Mouse (Mus musculus): Measurements from ENCODE around the gene AC109138.7. TPM values are rescaled to one million over a fixed set of nuclear protein-coding genes. Genes with fewer than 3 reads are reported as not detected.

The AC109138.7 gene
- total RNA-seq, 2 experiments from 2014 or later, result not detected

- Histone ChIP-seq H3K27ac (peak overlapping the region; percentile 86), H3K4me3 (no peak overlapping the region)
- no peak for DNase-seq (ENCODE audit: low spot score in 2 of 2)
- no peak for TF ChIP-seq CTCF (conservative IDR thresholded peaks at IDR 0.05)
Observed at GRCm38 (mm10) chr19:4183689-4184088, 30.5 kb upstream of the AC109138.7 start.

- DNase-seq (ENCODE audit: low spot score in 2 of 2), result no peak
- TF ChIP-seq CTCF (conservative IDR thresholded peaks at IDR 0.05), result no peak
- no peak overlapping the region for H3K4me3 ChIP-seq
- H3K27ac ChIP-seq, result peak overlapping the region; percentile 86; the same call in 1 of the 2 replicates
Observed at GRCm38 (mm10) chr19:4184976-4185975, 28.9 kb upstream of the AC109138.7 start.

GRCm38 (mm10) chr19:4187303-4187702, 26.9 kb upstream of the AC109138.7 start:
- TF ChIP-seq CTCF (conservative IDR thresholded peaks at IDR 0.05), result no peak
- no peak for DNase-seq (ENCODE audit: low spot score in 2 of 2)
- Histone ChIP-seq H3K4me3 (no peak overlapping the region), H3K27ac (no peak overlapping the region)

- TF ChIP-seq CTCF (conservative IDR thresholded peaks at IDR 0.05), result no peak
Observed at GRCm38 (mm10) chr19:4189051-4189620, 25.0 kb upstream of the AC109138.7 start.

GRCm38 (mm10) chr19:4190831-4191334, 23.3 kb upstream of the AC109138.7 start, which contains the start of gene Tbc1d10c:
Gene Tbc1d10c, minus strand, starts transcription at chr19:4191284.
- Histone ChIP-seq H3K4me3 (peak within 1 kb of the TSS; percentile 88), H3K27ac (peak within 1 kb of the TSS; percentile 99)
- no peak for TF ChIP-seq CTCF (conservative IDR thresholded peaks at IDR 0.05)
- no peak for DNase-seq (ENCODE audit: low spot score in 2 of 2)

More at GRCm38 (mm10) chr19:4189051-4189620, 25.0 kb upstream of the AC109138.7 start:
- DNase-seq (ENCODE audit: low spot score in 2 of 2), result no peak
- Histone ChIP-seq H3K27ac (no peak overlapping the region), H3K4me3 (no peak overlapping the region)

- peak; percentile 92 to 96 for DNase-seq (ENCODE audit: low spot score in 2 of 2)
- Histone ChIP-seq H3K4me3 (peak within 1 kb of the TSS; percentile 88), H3K27ac (peak within 1 kb of the TSS; percentile 99)
- TF ChIP-seq CTCF (conservative IDR thresholded peaks at IDR 0.05), result peak; percentile 86
Observed at GRCm38 (mm10) chr19:4191528-4192250, 22.5 kb upstream of the AC109138.7 start, which contains the start of gene Ppp1ca. Gene Ppp1ca, plus strand, starts transcription at chr19:4192065.

- Histone ChIP-seq H3K4me3 (peak overlapping the region; percentile 88), H3K27ac (peak overlapping the region; percentile 99)
- no peak for DNase-seq (ENCODE audit: low spot score in 2 of 2)
- TF ChIP-seq CTCF (conservative IDR thresholded peaks at IDR 0.05), result no peak
Observed at GRCm38 (mm10) chr19:4192251-4192985, 21.7 kb upstream of the AC109138.7 start.

- peak overlapping the region; percentile 99 for H3K27ac ChIP-seq
- no peak for TF ChIP-seq CTCF (conservative IDR thresholded peaks at IDR 0.05)
Observed at GRCm38 (mm10) chr19:4193129-4193528, 21.0 kb upstream of the AC109138.7 start.

GRCm38 (mm10) chr19:4194021-4194724, 20.0 kb upstream of the AC109138.7 start:
- TF ChIP-seq CTCF (conservative IDR thresholded peaks at IDR 0.05), result no peak
- Histone ChIP-seq H3K4me3 (no peak overlapping the region), H3K27ac (no peak overlapping the region)
- DNase-seq (ENCODE audit: low spot score in 2 of 2), result no peak

More at GRCm38 (mm10) chr19:4193129-4193528, 21.0 kb upstream of the AC109138.7 start:
- no peak for DNase-seq (ENCODE audit: low spot score in 2 of 2)
- peak overlapping the region; percentile 88 for H3K4me3 ChIP-seq

GRCm38 (mm10) chr19:4194776-4195650, 19.1 kb upstream of the AC109138.7 start:
- no peak overlapping the region for H3K4me3 ChIP-seq
- peak overlapping the region; percentile 51 for H3K27ac ChIP-seq
- no peak for DNase-seq (ENCODE audit: low spot score in 2 of 2)

More at GRCm38 (mm10) chr19:4194776-4195650, 19.1 kb upstream of the AC109138.7 start:
- TF ChIP-seq CTCF (conservative IDR thresholded peaks at IDR 0.05), result no peak
